Mouse (Mus musculus) cerebellum, adult (tissue): ENCODE data around the gene Gm7356.
"Not testable (repeated sequence)": the region's sequence is repeated elsewhere in the genome, so short reads cannot be mapped to it uniquely, and the experiment has no call there.

Experiments used
- ATAC-seq: cut with Nextera tagmentation; 2 replicates; pipeline ENCODE4 v1.9.2; 2017; ENCODE audit warnings: mild to moderate bottlenecking, moderate library complexity, mixed read lengths; ENCODE audit not compliant: insufficient number of reproducible peaks, low FRiP score, low TSS enrichment

The Gm7356 gene

GRCm38 (mm10) chr17:14003604-14004003 is at the start of gene Gm7356:
Gene Gm7356 (minus strand): TSS chr17:14003704.
- ATAC-seq = not testable (repeated sequence)

- not testable (repeated sequence) for ATAC-seq
Observed at GRCm38 (mm10) chr17:14041880-14042279, 38.4 kb upstream of the Gm7356 start.

DNA sequence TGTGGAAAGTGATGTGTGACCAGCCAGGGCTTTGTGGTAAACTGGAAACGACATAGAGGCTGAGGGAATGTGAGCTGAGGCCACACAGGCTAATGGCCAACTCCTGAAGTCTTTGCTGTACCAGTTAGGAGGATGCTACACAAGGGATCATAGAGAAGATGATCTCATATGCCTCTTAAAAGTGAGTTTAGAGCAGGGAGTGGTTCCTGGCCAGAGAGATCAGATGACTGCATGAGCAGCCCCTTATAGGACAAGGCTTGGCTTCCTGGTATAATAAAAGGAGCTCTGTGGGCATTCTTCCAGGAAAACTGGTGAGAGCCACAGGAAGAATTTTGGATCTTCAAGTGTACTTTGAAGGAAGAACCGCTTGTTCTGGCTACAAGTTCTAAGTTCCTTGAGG is 33.5 kb upstream of the Gm7356 start:
- not testable (repeated sequence) for ATAC-seq

DNA sequence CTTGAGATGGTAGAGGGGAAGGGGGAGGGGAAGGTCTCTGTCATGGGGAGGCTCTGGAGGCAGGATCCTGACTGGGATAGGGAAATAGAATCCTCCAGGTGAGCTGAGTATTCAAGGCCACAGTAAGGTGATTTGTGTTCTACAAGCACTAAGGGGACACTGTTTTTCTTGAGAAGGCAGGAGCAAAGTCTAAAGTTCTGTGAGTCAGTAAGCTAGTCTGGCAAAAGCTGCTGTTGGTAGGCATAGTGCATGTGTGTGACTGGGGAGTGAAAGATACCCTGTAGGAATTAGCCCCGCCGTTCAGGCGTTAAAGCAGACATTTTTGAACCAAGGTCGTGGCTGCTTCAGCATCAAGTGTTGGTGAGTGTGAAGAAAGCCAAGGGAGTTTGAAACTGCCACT is 32.6 kb upstream of the Gm7356 start:
- not testable (repeated sequence) for ATAC-seq

DNA sequence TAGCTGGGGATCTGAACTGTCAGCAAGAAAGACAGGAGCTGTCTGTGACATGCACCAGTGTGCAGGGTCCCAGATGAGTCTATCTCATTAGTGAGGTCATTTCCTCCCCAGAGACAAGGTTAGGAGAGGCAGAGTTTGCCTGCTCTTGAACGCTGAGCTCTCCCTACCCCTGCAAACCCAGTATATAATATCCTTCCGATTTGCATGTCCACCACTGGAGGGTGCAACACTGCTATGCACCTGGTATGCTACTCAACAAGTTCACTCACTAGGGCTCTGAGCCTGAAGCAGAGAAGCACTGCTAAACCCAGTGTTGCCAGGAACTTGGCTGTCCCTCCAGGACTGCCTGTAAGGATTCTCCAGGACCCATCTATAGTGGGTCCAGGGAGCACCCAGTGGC is 10.1 kb downstream of the Gm7356 start:
- ATAC-seq = not testable (repeated sequence)

DNA sequence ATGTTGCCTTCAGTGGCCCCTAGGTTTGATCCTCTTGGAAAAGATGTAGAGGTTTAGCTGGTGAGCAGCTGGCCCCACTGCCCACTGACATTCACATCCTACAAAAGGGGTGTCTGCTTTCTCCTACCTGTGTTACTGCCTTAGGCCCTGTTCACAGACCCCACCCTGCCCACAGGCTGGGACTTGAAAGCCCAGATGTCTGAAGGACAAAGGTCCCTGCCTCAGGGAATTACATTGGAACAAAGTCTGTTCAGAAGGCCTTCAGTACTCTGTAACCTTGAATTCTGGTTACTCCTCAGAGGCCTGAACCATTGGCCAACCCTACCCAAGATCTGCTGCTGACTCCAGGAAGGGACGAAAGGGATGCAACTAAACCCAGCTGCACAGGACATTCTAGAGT is 15.8 kb downstream of the Gm7356 start:
- ATAC-seq = no peak

DNA sequence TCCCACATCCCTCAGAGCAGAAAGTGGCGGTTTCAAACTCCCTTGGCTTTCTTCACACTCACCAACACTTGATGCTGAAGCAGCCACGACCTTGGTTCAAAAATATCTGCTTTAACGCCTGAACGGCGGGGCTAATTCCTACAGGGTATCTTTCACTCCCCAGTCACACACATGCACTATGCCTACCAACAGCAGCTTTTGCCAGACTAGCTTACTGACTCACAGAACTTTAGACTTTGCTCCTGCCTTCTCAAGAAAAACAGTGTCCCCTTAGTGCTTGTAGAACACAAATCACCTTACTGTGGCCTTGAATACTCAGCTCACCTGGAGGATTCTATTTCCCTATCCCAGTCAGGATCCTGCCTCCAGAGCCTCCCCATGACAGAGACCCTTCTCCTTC is 32.7 kb downstream of the Gm7356 start:
- not testable (repeated sequence) for ATAC-seq

- not testable (repeated sequence) for ATAC-seq
Observed at GRCm38 (mm10) chr17:13969917-13970316, 33.6 kb downstream of the Gm7356 start.

DNA sequence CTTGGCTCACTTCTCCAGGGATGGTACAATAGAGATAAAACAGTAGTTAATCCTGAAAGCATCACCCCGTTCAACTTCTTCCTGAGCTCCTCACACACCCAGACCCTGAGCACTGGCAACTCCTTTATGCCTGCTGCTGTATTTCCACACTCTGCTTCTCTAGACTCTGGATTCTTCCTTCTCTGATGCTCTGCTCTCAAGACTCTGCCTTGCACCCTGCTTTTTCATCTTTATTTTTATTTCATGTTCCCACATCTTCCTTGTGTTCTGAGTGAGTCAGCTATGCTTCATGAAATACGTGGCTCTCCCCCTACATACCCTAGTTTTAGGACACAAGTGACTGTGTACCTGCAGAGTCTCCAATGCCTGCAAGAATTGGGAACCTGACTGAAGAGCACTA is 38.5 kb downstream of the Gm7356 start:
- ATAC-seq = not testable (repeated sequence)

DNA sequence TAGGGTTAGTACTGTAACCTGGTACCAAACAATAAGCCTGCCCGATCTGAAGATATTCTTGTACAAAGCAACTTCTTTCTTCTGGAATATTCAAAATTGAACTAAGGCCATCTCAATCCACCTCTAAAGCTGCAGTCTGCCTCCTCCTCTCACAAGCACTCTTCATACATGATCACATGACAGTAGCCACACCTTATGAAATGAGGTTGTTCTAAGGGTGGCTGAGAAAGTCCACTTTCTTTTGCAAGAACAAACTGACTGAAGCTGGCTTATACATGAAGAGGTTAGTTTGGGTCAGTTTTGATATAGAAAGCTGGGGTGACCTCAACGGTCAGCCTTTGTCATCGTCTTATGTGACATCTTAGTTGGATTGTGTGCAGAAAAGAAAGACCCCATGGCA is 41.3 kb downstream of the Gm7356 start:
- not testable (repeated sequence) for ATAC-seq

DNA sequence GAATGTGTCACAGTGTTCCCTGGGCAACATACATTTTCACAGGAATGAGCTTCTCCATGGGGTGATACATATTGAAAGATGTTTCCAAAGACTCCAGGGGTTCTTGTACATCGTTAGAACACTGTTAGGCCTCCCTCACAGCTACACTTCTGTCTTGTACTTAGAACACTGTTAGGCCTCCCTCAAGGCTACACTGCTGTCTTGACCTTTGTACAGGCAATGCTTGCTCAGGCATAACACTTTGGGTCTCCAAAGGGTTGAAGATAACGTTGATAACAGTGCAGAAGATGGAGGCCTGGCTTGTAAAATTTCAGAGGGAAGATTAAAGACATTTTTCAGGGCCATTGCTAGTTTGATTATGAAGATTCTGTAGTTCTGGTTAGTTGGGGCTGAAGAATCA is 45.4 kb downstream of the Gm7356 start:
- not testable (repeated sequence) for ATAC-seq

- not testable (repeated sequence) for ATAC-seq
Observed at GRCm38 (mm10) chr17:13951570-13951969, 51.9 kb downstream of the Gm7356 start.
